Mouse (Mus musculus) urinary bladder, postnatal 14 days (tissue): ENCODE measurements around the gene Olfr355.

Source experiments
- DNase-seq: peaks from one replicate; pipeline ENCODE4 v3.0.0; 2021; ENCODE audit warnings: low spot score

Gene Olfr355

DNA sequence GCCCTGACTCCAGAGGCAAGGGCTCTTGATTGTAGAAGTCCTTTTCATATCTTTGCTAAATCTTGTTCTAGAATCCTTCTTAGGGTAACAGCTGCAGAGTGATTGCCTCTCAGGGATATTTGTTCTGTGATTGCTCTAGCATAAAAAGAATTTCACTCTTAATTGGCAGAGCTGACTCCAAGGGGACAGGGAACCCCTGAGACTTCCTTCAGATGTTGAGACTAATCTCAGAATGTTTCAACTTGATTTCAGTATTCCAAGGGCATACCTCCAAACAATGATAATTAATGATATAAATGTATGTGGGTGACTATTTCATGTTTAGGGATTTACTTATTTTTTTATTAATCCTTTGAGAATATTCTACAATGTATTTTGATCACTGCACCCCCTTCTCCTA, at the start of gene Olfr355:
Gene Olfr355 (minus strand): TSS at position 101 of the 400 bp plus-strand sequence.
- DNase-seq, result no peak

DNA sequence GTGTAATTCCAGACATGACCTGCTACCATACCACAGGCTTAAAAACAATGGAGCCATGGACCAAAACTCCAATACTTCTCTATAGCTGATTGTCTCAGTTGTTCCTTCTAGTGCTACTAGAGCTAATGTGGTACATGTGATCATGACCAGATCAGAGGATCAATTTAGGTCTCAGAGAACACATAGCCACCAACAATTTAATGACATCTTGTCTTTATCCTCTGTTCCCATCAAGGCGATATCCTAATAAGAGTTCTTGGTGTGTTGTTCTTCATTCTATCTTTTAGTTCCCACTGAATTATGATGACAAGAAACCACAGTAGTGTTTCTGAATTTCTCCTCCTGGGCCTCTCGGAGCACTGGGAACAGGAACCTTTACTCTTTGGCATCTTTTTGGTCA, 8.1 kb upstream of the Olfr355 start, which contains the start of gene Olfr356:
Gene Olfr356 (plus strand): TSS at position 301 of the 400 bp plus-strand sequence.
- DNase-seq, result no peak

DNA sequence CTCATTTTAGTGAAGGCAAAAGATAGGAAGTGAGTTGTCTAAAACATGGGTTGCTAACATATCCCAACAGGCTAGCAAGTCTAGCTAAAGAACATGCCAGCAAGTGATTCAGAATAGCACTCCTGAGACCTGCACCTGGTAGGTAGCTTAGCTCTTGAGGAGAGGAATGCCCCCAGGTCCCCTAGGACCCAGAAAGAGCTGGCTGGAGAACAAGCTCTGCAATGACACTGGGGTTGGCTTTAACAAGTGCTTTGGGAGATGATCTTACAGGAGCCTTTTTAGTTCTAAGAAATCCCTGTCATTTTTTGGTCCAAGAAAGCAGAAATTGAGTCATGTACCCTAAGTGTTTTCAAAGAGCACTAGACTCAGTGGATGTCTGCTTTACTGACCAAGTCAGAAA, 23.3 kb downstream of the Olfr355 start, which contains the start of gene Olfr354:
Gene Olfr354 (plus strand): TSS at position 301 of the 400 bp plus-strand sequence.
- no peak for DNase-seq

DNA sequence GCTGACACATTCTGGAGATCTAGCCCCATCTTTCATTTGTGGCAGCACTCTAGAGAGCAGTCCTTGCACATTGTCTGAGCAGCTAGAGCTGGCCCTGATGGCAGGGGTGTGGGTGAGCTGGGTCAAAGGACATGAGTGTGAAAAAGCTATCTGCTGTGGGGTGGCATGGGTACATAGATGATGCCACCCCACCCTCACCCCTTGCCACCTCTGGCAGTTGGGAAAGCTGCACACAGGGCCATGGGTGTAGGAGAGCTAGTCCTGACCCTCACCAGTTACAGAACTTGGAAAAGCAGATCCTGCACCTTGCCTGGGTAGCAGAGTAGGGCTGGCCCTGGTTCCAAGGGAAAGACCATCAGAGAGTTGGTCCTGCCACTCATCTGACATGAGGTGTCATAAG, 31.6 kb downstream of the Olfr355 start:
- no peak for DNase-seq

DNA sequence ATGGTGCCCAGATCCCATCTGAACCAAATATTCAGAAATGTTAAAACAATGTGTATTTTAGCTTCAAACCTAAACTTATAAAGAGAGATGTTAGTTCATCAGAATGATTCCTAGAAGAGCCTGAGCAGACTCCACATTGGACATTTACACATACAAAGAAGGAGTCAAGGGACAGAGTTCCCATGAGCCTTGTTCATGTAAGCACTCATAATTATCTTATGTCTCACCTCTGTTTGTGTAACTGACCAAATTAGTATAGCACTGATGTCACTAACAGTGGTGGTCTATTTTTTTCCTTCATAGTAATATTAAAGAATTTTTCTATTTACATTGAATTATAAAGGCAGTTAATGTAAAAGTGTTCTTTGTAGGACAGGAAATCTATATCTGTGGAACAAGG, 35.9 kb downstream of the Olfr355 start, which contains the start of gene Olfr353:
Gene Olfr353 (minus strand): TSS at position 101 of the 400 bp plus-strand sequence.
- DNase-seq, result no peak
